Mouse (Mus musculus): ENCODE data around the gene Slit2.

DNA sequence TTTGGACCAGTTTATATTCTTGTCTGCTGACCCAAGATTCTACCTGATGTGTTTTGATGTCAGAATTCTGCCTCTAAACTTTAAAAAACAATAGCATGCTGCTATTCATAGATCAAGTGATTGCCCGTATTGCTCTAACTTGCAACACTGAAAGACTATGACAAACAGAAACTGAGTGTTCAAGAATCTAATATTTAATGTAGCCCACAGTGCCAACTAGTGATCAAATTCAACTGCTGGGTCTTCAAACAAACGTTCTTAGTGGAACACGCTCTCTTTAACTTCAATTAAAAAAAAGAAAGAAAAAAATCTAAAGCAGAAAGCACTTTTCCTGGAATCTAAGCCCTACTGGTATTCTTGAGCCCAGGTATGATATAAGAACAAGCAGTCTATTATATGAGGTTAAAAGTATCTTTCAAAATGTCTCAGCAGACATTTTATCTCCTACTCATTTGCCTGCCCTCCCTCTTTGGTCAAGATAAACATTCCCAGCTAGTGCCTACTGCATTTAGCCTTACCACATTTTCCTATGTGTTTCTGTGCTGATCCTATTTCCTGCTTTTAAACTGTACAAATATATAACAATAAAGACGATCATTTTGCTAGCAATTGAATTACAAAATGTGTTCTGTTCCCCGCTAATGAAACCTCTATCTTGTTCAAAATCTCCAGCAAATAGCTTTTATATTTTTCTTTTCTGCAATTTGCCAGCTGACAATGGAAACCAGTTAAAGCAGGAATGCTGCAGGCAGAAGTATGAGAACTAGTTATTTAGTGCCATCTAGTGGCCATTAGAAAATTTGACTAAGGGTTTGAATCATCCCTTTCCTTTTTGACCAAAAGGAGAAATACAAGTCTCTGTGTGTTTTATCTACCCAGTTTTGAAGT lies 362.4 kb downstream of the Slit2 start:
- TF ChIP-seq POLR2A (IDR thresholded peaks at IDR 0.05; ENCODE audit: borderline replicate concordance, low read depth, low read length) (no peak), CTCF (IDR thresholded peaks at IDR 0.05; ENCODE audit: low read depth, low read length) (no peak)

All from bone marrow macrophage, adult 2 months (primary cell).